8 mouse cellular contexts compared by ENCODE assay signal in genomic region chr2:154891585-154891984, GRCm38 (mm10). TPM values are rescaled to one million over a fixed set of nuclear protein-coding genes. Genes with fewer than 3 reads are reported as not detected.
A peak's percentile ranks its signal among the peaks of the same experiment; 100 is the strongest.
DNase-seq lines count a peak whose midpoint lies in the region; ATAC-seq and TF ChIP-seq lines count a peak whose summit lies in the region.

No protein-coding gene starts in this region.

- intact Hi-C loops in left cerebral cortex, postnatal 14 days (cut with DNase I) = no loop called here

- H3ac ChIP-seq in C2C12 (ENCODE audit: control insufficient read depth, insufficient read length, low read depth) = peak overlapping the region; percentile 10

- 14% methylated on average over 2 of the region's 2 CpGs for WGBS in heart, embryonic 11.5 days (ENCODE audit: insufficient replicate concordance)
- 18% methylated on average over 2 of the region's 2 CpGs for WGBS in forebrain, embryonic 11.5 days
- 1% methylated on average over 2 of the region's 2 CpGs for WGBS in liver, embryonic 13.5 days (ENCODE audit: insufficient replicate concordance)

- no peaks in the 10 kb centered on the region for H3K9me3 ChIP-seq in heart, embryonic 11.5 days (replicated peaks; ENCODE audit: control insufficient read depth, low read length)
- no peaks in the 10 kb centered on the region for H3K9me3 ChIP-seq in forebrain, embryonic 11.5 days (ENCODE audit: control insufficient read depth, low read length)
- H3K9me3 ChIP-seq in liver, embryonic 13.5 days (replicated peaks) = no peaks in the 10 kb centered on the region

- peaks cover 62% of the 10 kb centered on the region for H3K79me2 ChIP-seq in C2C12 (ENCODE audit: control insufficient read depth, insufficient read depth)

- H3K79me3 ChIP-seq in C2C12 (ENCODE audit: low read depth) = peaks cover 60% of the 10 kb centered on the region

- H3K4me2 ChIP-seq in heart, embryonic 11.5 days = peak overlapping the region; percentile 90
- H3K4me2 ChIP-seq in forebrain, embryonic 11.5 days (ENCODE audit: low read depth, low read length, severe bottlenecking) = peak overlapping the region; percentile 86
- peak overlapping the region; percentile 77 for H3K4me2 ChIP-seq in liver, embryonic 13.5 days

- H3K4me1 ChIP-seq in heart, embryonic 11.5 days (ENCODE audit: control insufficient read depth, insufficient read depth, low read length) = peaks cover 5% of the 10 kb centered on the region; the same call in 1 of the 2 replicates
- H3K4me1 ChIP-seq in forebrain, embryonic 11.5 days (replicated peaks; ENCODE audit: control insufficient read depth, insufficient read depth, low read length) = peaks cover 2% of the 10 kb centered on the region; the same call in 1 of the 2 replicates
- peaks cover 30% of the 10 kb centered on the region for H3K4me1 ChIP-seq in liver, embryonic 13.5 days (replicated peaks)

- H3K9ac ChIP-seq in heart, embryonic 11.5 days (ENCODE audit: low read depth, low read length) = peak overlapping the region; percentile 93
- H3K9ac ChIP-seq in forebrain, embryonic 11.5 days (ENCODE audit: low read length) = peak overlapping the region; percentile 93
- H3K9ac ChIP-seq in liver, embryonic 13.5 days = peak overlapping the region; percentile 99

- H3K27ac ChIP-seq in heart, embryonic 11.5 days (ENCODE audit: low read depth, low read length) = no peak overlapping the region
- H3K27ac ChIP-seq in forebrain, embryonic 11.5 days (ENCODE audit: low read depth, low read length) = no peak overlapping the region
- H3K27ac ChIP-seq in liver, embryonic 13.5 days = peak overlapping the region; percentile 95

- H3K36me3 ChIP-seq in heart, embryonic 11.5 days (ENCODE audit: control insufficient read depth, insufficient read depth, low read length) = peaks cover 7% of the 10 kb centered on the region; the same call in 1 of the 2 replicates
- peaks cover 40% of the 10 kb centered on the region for H3K36me3 ChIP-seq in C2C12 (ENCODE audit: control insufficient read depth, insufficient read depth)
- H3K36me3 ChIP-seq in forebrain, embryonic 11.5 days (ENCODE audit: control insufficient read depth, insufficient read depth, low read length) = no peaks in the 10 kb centered on the region; the same call in 1 of the 2 replicates
- peaks cover 24% of the 10 kb centered on the region for H3K36me3 ChIP-seq in liver, embryonic 13.5 days

- DNase-seq in heart, adult 11 months = no peak
- no peak for DNase-seq in forebrain, embryonic 11.5 days (ENCODE audit: low spot score)
- no peak for DNase-seq in liver, embryonic 13.5 days
- DNase-seq in left cerebral cortex, postnatal 14 days (ENCODE audit: low spot score in 2 of 2) = no peak
- no peak for DNase-seq in ovary, postnatal 36 days (ENCODE audit: low spot score)
- no peak for DNase-seq in retina, embryonic 14.5 days (ENCODE audit: low spot score)

- TF ChIP-seq CTCF in C2C12 (IDR thresholded peaks at IDR 0.05; ENCODE audit: control insufficient read depth, insufficient read depth, insufficient read length) = no peak

- peak overlapping the region; percentile 71 for H3K4me3 ChIP-seq in heart, embryonic 11.5 days (ENCODE audit: low read depth, low read length)
- peak overlapping the region; percentile 99 for H3K4me3 ChIP-seq in C2C12 (ENCODE audit: insufficient read depth, poor library complexity, severe bottlenecking)
- H3K4me3 ChIP-seq in forebrain, embryonic 11.5 days (ENCODE audit: low read depth, low read length) = peak overlapping the region; percentile 95
- H3K4me3 ChIP-seq in liver, embryonic 13.5 days (replicated peaks) = peak overlapping the region; percentile 95

- no peaks in the 10 kb centered on the region for H3K27me3 ChIP-seq in heart, embryonic 11.5 days (ENCODE audit: control insufficient read depth, insufficient read depth, low read length)
- no peaks in the 10 kb centered on the region for H3K27me3 ChIP-seq in C2C12 (ENCODE audit: control insufficient read depth, insufficient read depth, insufficient read length)
- H3K27me3 ChIP-seq in forebrain, embryonic 11.5 days (ENCODE audit: control insufficient read depth, insufficient read depth, low read length) = no peaks in the 10 kb centered on the region
- H3K27me3 ChIP-seq in liver, embryonic 13.5 days = no peaks in the 10 kb centered on the region

- no peak for ATAC-seq in heart, embryonic 11.5 days (replicated peaks; ENCODE audit: insufficient number of reproducible peaks, low FRiP score, low TSS enrichment)
- no peak for ATAC-seq in forebrain, embryonic 11.5 days (replicated peaks; ENCODE audit: low FRiP score)
- ATAC-seq in liver, embryonic 13.5 days (ENCODE audit: low read depth) = no peak

TF ChIP-seq in C2C12, 6 proteins besides CTCF, POLR2A, EP300 and RAD21:
- TF ChIP-seq FOSL1 (IDR thresholded peaks at IDR 0.05; ENCODE audit: insufficient read depth, low read length, poor library complexity, severe bottlenecking) = no peak
- no peak for TF ChIP-seq CEBPB (IDR thresholded peaks at IDR 0.05; ENCODE audit: low read depth)
- no peak for TF ChIP-seq MAX (IDR thresholded peaks at IDR 0.05)
- no peak for TF ChIP-seq MYOG (IDR thresholded peaks at IDR 0.05; ENCODE audit: control insufficient read depth, extremely low read depth, insufficient read length)

RNA-seq across cellular contexts. Expression of gene Eif2s2, which starts 1.1 kb away (rescaled TPM):
- 103 and 109 TPM in 2 replicates for polyA plus RNA-seq in heart, embryonic 11.5 days (2014; fragmentation: Nextera tagmentation; extraction: Ambion mirVana)
- 91.2 TPM for polyA plus RNA-seq in C2C12 (2012; fragmentation: generic; extraction: Trizol)
- polyA plus RNA-seq in forebrain, embryonic 11.5 days (2014; fragmentation: Nextera tagmentation; extraction: Ambion mirVana) = 118 and 135 TPM in 2 replicates
- polyA plus RNA-seq in liver, embryonic 13.5 days (2015; fragmentation: Nextera tagmentation; extraction: Ambion mirVana) = 106 and 130 TPM in 2 replicates
- total RNA-seq in left cerebral cortex, postnatal 14 days (2021) = 10 to 100 TPM; 59.0 to 63.0 TPM
